Mouse (Mus musculus): ENCODE results near the gene Aip. TPM values are rescaled to one million over a fixed set of nuclear protein-coding genes. Genes with fewer than 3 reads are reported as not detected.
"Not testable (repeated sequence)": the region's sequence is repeated elsewhere in the genome, so short reads cannot be mapped to it uniquely, and the experiment has no call there.

Aip gene
- polyA plus RNA-seq, 1 experiment from 2014 or later = 69.4 TPM

DNA sequence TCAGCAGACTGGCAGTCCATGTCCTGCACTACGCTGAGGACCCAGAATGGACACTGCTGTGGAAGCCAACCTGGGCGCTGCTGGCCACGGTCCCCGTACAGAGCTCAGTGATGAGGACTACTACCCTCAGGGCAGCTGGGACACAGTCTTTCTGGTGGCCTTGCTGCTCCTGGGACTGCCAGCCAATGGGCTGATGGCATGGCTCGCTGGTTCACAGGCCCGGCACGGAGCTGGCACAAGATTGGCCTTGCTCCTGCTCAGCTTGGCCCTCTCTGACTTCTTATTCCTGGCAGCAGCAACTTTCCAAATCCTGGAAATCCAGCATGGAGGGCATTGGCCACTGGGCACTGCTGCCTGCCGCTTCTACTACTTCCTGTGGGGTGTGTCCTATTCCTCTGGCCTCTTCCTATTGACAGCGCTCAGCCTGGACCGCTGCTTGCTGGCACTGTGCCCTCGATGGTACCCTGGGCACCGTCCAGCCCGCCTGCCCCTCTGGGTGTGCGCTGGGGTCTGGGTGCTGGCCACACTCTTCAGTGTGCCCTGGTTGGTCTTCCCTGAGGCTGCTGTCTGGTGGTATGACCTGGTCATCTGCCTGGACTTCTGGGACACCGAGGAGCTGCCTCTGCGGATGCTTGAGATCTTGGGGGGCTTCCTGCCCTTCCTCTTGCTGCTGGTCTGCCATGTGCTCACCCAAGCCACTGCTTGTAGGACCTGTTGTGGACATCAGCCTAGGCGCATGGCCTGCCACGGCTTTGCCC, 16.9 kb upstream of the Aip start:
- H3K4me2 ChIP-seq (replicated peaks) = no peak overlapping the region
- H3K9ac ChIP-seq = no peak overlapping the region
- 0 out of 2 replicates have a peak, but pooled peaks cover under 1% of the 10 kb centered on the region for H3K4me1 ChIP-seq
- WGBS = 89% methylated on average over 18 of the region's 18 CpGs
- H3K36me3 ChIP-seq = no peaks in the 10 kb centered on the region
- no peaks in the 10 kb centered on the region for H3K27me3 ChIP-seq (replicated peaks)
- H3K27ac ChIP-seq = no peak overlapping the region
- no peak overlapping the region for H3K4me3 ChIP-seq
- no peaks in the 10 kb centered on the region for H3K9me3 ChIP-seq
- no peak for ATAC-seq (ENCODE audit: low FRiP score, low read depth)

DNA sequence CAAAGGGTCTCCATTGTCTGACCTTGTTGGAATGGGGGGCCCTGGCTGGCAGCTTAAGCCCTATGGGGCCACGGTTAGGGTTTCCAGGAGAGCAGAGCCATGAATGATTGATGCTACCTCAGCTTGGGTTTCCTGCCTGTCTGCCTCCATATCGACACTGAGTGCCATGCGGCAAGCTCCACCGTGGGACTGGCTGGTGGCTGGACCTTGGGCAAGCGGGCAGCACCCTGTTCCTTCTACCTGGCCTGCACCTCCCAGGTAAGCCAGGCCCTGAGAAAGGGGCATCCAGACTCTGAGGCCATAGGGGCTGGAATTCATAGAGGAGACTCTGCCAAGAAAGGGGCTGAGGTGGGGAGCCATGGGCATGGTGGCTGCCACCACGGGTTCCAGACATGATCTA, 14.5 kb upstream of the Aip start:
- Histone ChIP-seq H3K4me3 (no peak overlapping the region), H3K4me2 (replicated peaks) (no peak overlapping the region), H3K9me3 (no peaks in the 10 kb centered on the region), H3K4me1 (no peaks in the 10 kb centered on the region), H3K36me3 (no peaks in the 10 kb centered on the region), H3K27ac (no peak overlapping the region), H3K9ac (no peak overlapping the region), H3K27me3 (replicated peaks) (no peaks in the 10 kb centered on the region)
- WGBS = 82% methylated on average over 6 of the region's 6 CpGs
- no peak for ATAC-seq (ENCODE audit: low FRiP score, low read depth)

DNA sequence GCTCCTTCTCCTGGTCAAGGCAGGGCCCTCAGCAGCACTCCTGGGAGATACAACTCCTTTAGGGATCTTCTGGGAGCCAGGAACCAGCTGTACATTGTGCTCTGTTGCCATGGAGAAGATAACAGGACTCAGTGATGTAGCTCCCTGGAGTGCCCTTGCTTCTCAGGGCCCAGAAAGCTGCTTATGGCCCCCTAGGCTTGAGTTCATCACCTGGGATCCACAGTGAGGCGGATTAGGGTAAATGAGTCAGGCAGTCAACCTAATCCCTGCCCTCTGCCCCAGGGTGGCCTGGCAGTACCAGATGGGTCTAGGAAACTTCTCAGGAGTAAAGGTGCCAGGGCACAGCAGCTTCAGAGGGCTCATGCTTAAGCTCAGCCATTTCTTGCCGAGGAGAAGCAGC, 13.8 kb upstream of the Aip start, which contains the start of gene Gpr152:
Gene Gpr152, plus strand, starts transcription at position 342 of the 400 bp plus-strand sequence.
- Histone ChIP-seq H3K27ac (no peak within 1 kb of the TSS), H3K4me2 (replicated peaks) (no peak within 1 kb of the TSS)
- WGBS = 79% methylated on average over 2 of the region's 2 CpGs

GRCm38 (mm10) chr19:4137913-4138312, 12.3 kb upstream of the Aip start:
- H3K4me1 ChIP-seq = no peaks in the 10 kb centered on the region
- no peak overlapping the region for H3K27ac ChIP-seq
- no peak overlapping the region for H3K4me3 ChIP-seq
- no peaks in the 10 kb centered on the region for H3K27me3 ChIP-seq (replicated peaks)
- H3K36me3 ChIP-seq = peaks cover 4% of the 10 kb centered on the region
- H3K4me2 ChIP-seq (replicated peaks) = no peak overlapping the region
- no peak for ATAC-seq (ENCODE audit: low FRiP score, low read depth)
- no peaks in the 10 kb centered on the region for H3K9me3 ChIP-seq
- no peak overlapping the region for H3K9ac ChIP-seq
- 74% methylated on average over 5 of the region's 5 CpGs for WGBS

More for the DNA sequence above, 13.8 kb upstream of the Aip start, which contains the start of gene Gpr152:
- H3K4me3 ChIP-seq = no peak within 1 kb of the TSS
- H3K4me1 ChIP-seq = no peaks in the 10 kb centered on the region
- H3K9me3 ChIP-seq = no peaks in the 10 kb centered on the region
- H3K36me3 ChIP-seq = no peaks in the 10 kb centered on the region
- H3K27me3 ChIP-seq (replicated peaks) = no peaks in the 10 kb centered on the region
- H3K9ac ChIP-seq = no peak within 1 kb of the TSS
- ATAC-seq (ENCODE audit: low FRiP score, low read depth) = no peak

GRCm38 (mm10) chr19:4136463-4136862, 10.8 kb upstream of the Aip start:
- Histone ChIP-seq H3K4me2 (replicated peaks) (no peak overlapping the region), H3K4me1 (no peaks in the 10 kb centered on the region), H3K9me3 (no peaks in the 10 kb centered on the region), H3K9ac (no peak overlapping the region), H3K27ac (no peak overlapping the region), H3K4me3 (no peak overlapping the region), H3K27me3 (replicated peaks) (no peaks in the 10 kb centered on the region), H3K36me3 (peaks cover 19% of the 10 kb centered on the region)
- no peak for ATAC-seq (ENCODE audit: low FRiP score, low read depth)
- 81% methylated on average over 5 of the region's 5 CpGs for WGBS

GRCm38 (mm10) chr19:4135963-4136345, 10.3 kb upstream of the Aip start:
- H3K36me3 ChIP-seq = peaks cover 24% of the 10 kb centered on the region
- not testable (repeated sequence) for H3K27ac ChIP-seq; ATAC-seq (ENCODE audit: low FRiP score, low read depth); H3K27me3 ChIP-seq (replicated peaks); H3K4me1 ChIP-seq; H3K4me3 ChIP-seq; H3K9ac ChIP-seq; H3K9me3 ChIP-seq; H3K4me2 ChIP-seq (replicated peaks)
- 30% methylated on average over 8 of the region's 8 CpGs for WGBS

GRCm38 (mm10) chr19:4135229-4135962, 9.7 kb upstream of the Aip start:
- not testable (repeated sequence) for H3K27ac ChIP-seq; H3K9ac ChIP-seq; ATAC-seq (ENCODE audit: low FRiP score, low read depth); H3K4me1 ChIP-seq; H3K4me3 ChIP-seq; H3K27me3 ChIP-seq (replicated peaks); H3K9me3 ChIP-seq; H3K4me2 ChIP-seq (replicated peaks)
- peaks cover 28% of the 10 kb centered on the region for H3K36me3 ChIP-seq
- 84% methylated on average over 6 of the region's 6 CpGs for WGBS

- Histone ChIP-seq H3K4me2 (replicated peaks) (no peak overlapping the region), H3K27ac (no peak overlapping the region), H3K4me1 (peaks cover 3% of the 10 kb centered on the region; the same call in 1 of the 2 replicates), H3K9ac (no peak overlapping the region), H3K4me3 (no peak overlapping the region), H3K36me3 (peaks cover 36% of the 10 kb centered on the region), H3K27me3 (replicated peaks) (no peaks in the 10 kb centered on the region), H3K9me3 (no peaks in the 10 kb centered on the region)
- no peak for ATAC-seq (ENCODE audit: low FRiP score, low read depth)
- 90% methylated on average over 4 of the region's 4 CpGs for WGBS
Measured at GRCm38 (mm10) chr19:4134354-4134753, 8.7 kb upstream of the Aip start.

GRCm38 (mm10) chr19:4131768-4132167, 6.1 kb upstream of the Aip start:
- 82% methylated on average over 2 of the region's 2 CpGs for WGBS
- Histone ChIP-seq H3K9ac (no peak overlapping the region), H3K4me1 (peaks cover 8% of the 10 kb centered on the region), H3K36me3 (peaks cover 52% of the 10 kb centered on the region), H3K27ac (no peak overlapping the region), H3K4me3 (no peak overlapping the region), H3K4me2 (replicated peaks) (no peak overlapping the region), H3K27me3 (replicated peaks) (no peaks in the 10 kb centered on the region), H3K9me3 (no peaks in the 10 kb centered on the region)
- ATAC-seq (ENCODE audit: low FRiP score, low read depth) = no peak

DNA sequence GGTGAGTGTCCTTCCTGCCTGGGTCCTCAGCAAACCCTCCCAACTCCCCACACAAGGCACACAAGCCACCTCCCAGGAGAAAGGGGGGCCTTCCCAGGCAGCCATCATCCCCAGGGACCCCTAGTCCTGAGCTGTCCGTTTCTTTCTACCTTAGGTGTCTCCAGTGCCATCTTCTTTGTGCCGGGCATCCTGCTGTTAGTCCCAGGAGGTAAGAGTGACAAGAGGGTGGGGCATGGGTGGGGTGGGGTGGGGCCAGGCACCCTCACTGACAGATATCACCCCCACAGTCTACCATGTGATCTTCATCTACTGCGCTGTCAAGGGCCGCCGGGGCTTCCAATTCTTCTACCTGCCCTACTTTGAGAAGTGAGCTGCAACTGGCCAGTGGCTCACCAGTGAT, 5.4 kb upstream of the Aip start:
- ATAC-seq (ENCODE audit: low FRiP score, low read depth) = no peak
- WGBS = 87% methylated on average over 5 of the region's 5 CpGs
- no peaks in the 10 kb centered on the region for H3K9me3 ChIP-seq
- no peak overlapping the region for H3K4me3 ChIP-seq
- no peaks in the 10 kb centered on the region for H3K27me3 ChIP-seq (replicated peaks)
- no peak overlapping the region for H3K27ac ChIP-seq
- no peak overlapping the region for H3K9ac ChIP-seq
- H3K36me3 ChIP-seq = peaks cover 52% of the 10 kb centered on the region
- H3K4me2 ChIP-seq (replicated peaks) = no peak overlapping the region
- peaks cover 14% of the 10 kb centered on the region for H3K4me1 ChIP-seq

DNA sequence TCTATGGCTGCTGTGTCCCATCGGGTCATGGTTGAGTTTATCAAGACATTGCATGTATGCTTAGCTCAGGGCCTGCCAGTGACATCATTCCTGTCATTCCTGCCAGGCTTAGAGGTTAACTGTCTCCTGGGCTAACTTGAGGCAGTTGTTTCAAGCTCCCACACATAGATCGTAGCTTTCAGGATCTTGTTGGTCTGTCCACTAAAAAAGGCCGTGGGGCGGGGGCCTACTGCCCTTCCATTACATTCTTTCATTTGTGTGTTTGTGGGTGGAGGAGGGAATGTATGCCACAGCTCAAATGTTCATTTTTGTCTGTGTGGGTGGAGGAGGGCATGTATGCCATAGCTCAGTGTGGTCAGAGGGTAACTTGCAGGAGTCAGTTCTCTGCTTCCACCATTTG, 4.4 kb upstream of the Aip start:
- Histone ChIP-seq H3K4me1 (peaks cover 14% of the 10 kb centered on the region), H3K9me3 (no peaks in the 10 kb centered on the region), H3K9ac (no peak overlapping the region; the same call in 1 of the 2 replicates), H3K36me3 (peaks cover 52% of the 10 kb centered on the region), H3K27ac (no peak overlapping the region), H3K4me2 (replicated peaks) (no peak overlapping the region), H3K27me3 (replicated peaks) (no peaks in the 10 kb centered on the region), H3K4me3 (no peak overlapping the region)
- no peak for ATAC-seq (ENCODE audit: low FRiP score, low read depth)
- 91% methylated on average over 4 of the region's 4 CpGs for WGBS

DNA sequence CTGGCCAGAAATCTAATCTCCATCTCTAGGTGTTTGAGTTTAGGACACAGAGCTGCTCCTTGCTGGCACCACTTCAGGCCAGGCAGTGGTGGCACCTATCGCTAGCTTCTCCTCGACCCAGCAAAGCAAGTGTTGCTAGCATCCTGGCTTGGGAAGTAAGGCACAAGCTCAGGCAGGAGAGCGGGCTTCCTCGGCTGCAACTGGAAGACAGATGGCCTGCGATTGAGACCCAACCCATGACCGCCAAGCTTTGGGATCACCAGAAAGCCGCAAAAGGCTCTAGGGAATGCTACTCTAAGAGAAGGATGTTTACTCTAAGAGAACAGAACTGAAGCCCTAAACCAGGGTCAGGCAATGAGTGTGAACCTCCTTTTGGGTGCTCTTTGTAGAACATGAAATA, 3.8 kb upstream of the Aip start:
- Histone ChIP-seq H3K4me1 (peaks cover 14% of the 10 kb centered on the region), H3K36me3 (peaks cover 52% of the 10 kb centered on the region), H3K9ac (no peak overlapping the region), H3K27ac (no peak overlapping the region), H3K4me2 (replicated peaks) (no peak overlapping the region), H3K27me3 (replicated peaks) (no peaks in the 10 kb centered on the region), H3K9me3 (no peaks in the 10 kb centered on the region), H3K4me3 (no peak overlapping the region)
- ATAC-seq (ENCODE audit: low FRiP score, low read depth) = no peak
- 94% methylated on average over 7 of the region's 7 CpGs for WGBS
